Mouse (Mus musculus) lung, embryonic 16.5 days (tissue): Measurements from ENCODE around the gene Rab23. TPM values are rescaled to one million over a fixed set of nuclear protein-coding genes. Genes with fewer than 3 reads are reported as not detected.

Source experiments
- ATAC-seq: fragments of 200-750 bp; cut with Nextera tagmentation; 2 replicates; pipeline ENCODE4 v1.8.0; 2017; ENCODE audit warnings: low read depth, mild to moderate bottlenecking, moderate library complexity
- H3K27ac ChIP-seq: fragments of 300-500 bp; sonication (generic); 2 replicates; pipeline ENCODE4 v1.5.1; 2014; ENCODE audit warnings: mild to moderate bottlenecking, control low read depth, low read length
- H3K27me3 ChIP-seq: fragments of 300-500 bp; sonication (generic); 2 replicates; pipeline ENCODE4 v1.6.1; 2014; ENCODE audit warnings: low read depth, low read length, mixed read lengths; ENCODE audit not compliant: control insufficient read depth, insufficient read depth
- H3K36me3 ChIP-seq: fragments of 300-500 bp; sonication (generic); 2 replicates; pipeline ENCODE4 v1.6.1; 2014; ENCODE audit warnings: low read length; ENCODE audit not compliant: control insufficient read depth, insufficient read depth
- H3K4me1 ChIP-seq: fragments of 300-500 bp; sonication (generic); replicated peaks from 2 replicates; pipeline ENCODE4 v1.6.1; 2014; ENCODE audit warnings: low read length, mixed read lengths; ENCODE audit not compliant: control insufficient read depth, insufficient read depth
- H3K4me2 ChIP-seq: fragments of 300-500 bp; sonication (generic); 2 replicates; pipeline ENCODE4 v1.6.1; 2014; ENCODE audit warnings: low read depth, low read length, control low read depth
- H3K4me3 ChIP-seq: fragments of 300-500 bp; sonication (generic); 2 replicates; pipeline ENCODE4 v1.5.1; 2014; ENCODE audit warnings: mild to moderate bottlenecking, low read length, control low read depth
- H3K9ac ChIP-seq: fragments of 300-500 bp; sonication (generic); 2 replicates; pipeline ENCODE4 v1.6.1; 2014; ENCODE audit warnings: low read length, control low read depth
- H3K9me3 ChIP-seq: fragments of 300-500 bp; sonication (generic); 2 replicates; pipeline ENCODE4 v1.6.1; 2016; ENCODE audit warnings: low read length; ENCODE audit not compliant: control insufficient read depth
- WGBS: fragments of 180-500 bp; shearing (Covaris S2); extraction: QIAGEN DNeasy Blood & Tissue Kit; methylation state at CpG from one replicate; pipeline ENCODE4 v1.1.7; 2014; 5-methylcytosine and 5-hydroxymethylcytosine counted together
- polyA plus RNA-seq: library from polyadenylated mRNA; unstranded; fragments of >200 nt; fragmentation: Nextera tagmentation; extraction: Ambion mirVana; gene quantifications from 2 replicates; pipeline ENCODE4 v1.2.1, GENCODE M21; 2015

The Rab23 gene
- polyA plus RNA-seq, 1 experiment from 2014 or later: 24.9 TPM

DNA sequence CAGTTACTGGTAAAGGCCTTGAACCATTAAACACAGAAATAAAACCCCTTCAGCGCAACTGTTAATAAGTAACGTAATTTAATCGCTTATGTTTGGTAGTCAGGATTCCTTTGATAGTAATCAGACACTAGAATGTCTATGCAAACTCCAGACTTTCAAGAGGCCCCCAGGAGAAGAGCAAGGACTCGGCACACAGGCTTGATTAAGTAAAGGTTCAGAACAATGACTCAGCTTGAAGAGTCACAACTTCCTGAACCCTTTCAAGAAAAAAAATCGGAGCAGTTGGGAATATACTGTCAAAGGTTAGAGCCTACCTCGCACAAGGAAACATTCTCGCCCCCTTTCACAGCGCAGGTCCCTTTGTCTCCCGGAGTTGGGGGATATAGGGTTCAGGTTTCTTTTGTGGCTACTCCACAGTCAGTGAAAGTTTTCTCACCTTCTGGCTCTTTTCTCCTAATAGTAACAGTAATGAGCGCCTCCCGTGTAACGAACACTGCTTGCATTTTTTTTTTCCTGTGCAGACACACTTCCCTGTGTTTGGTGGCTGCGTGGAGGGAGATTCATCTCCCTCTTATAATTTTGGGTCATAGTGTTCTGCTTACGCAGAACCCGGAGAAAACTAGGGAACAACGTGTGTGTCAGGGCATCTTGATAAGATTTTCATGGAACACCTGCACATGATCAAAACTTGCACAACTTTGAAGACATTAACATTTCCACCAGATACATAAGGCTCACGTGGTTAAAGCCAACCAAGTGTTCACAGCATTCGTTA lies 36.8 kb downstream of the Rab23 start:
- no peak overlapping the region for H3K27ac ChIP-seq
- 18% methylated on average over 18 of the region's 18 CpGs for WGBS
- ATAC-seq: no peak

DNA sequence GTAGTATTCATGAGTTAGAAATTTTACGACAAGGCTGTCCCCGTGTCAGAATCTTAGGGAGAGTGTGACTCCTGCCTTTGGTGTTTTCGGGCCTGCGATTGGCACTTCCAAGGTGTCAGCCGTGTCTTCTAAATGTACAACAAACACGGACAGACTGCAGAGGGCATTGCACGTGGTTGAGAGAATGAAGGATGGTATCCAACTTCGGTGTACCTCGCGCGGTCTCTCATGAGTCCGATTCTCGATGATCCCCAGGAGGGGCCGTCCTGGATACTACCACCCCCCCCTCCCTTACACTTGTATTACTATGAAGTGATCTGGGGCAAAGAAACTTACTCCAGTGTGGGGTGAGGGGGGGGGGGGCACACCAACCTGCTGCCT lies 37.3 kb downstream of the Rab23 start:
- H3K36me3 ChIP-seq: no peaks in the 10 kb centered on the region
- peak overlapping the region; percentile 79 for H3K4me3 ChIP-seq
- H3K4me1 ChIP-seq: peaks cover 17% of the 10 kb centered on the region
- peak overlapping the region; percentile 94 for H3K4me2 ChIP-seq
- peak; percentile 16 for ATAC-seq
- no peak overlapping the region for H3K27ac ChIP-seq
- 2% methylated on average over 14 of the region's 14 CpGs for WGBS
- H3K27me3 ChIP-seq: no peaks in the 10 kb centered on the region
- H3K9ac ChIP-seq: peak overlapping the region; percentile 82
- no peaks in the 10 kb centered on the region for H3K9me3 ChIP-seq

More for the DNA sequence above, 36.8 kb downstream of the Rab23 start:
- peak overlapping the region; percentile 82 for H3K9ac ChIP-seq
- peaks cover 17% of the 10 kb centered on the region for H3K4me1 ChIP-seq
- peak overlapping the region; percentile 79 for H3K4me3 ChIP-seq
- H3K27me3 ChIP-seq: no peaks in the 10 kb centered on the region
- H3K9me3 ChIP-seq: no peaks in the 10 kb centered on the region
- no peaks in the 10 kb centered on the region for H3K36me3 ChIP-seq
- H3K4me2 ChIP-seq: peak overlapping the region; percentile 94

DNA sequence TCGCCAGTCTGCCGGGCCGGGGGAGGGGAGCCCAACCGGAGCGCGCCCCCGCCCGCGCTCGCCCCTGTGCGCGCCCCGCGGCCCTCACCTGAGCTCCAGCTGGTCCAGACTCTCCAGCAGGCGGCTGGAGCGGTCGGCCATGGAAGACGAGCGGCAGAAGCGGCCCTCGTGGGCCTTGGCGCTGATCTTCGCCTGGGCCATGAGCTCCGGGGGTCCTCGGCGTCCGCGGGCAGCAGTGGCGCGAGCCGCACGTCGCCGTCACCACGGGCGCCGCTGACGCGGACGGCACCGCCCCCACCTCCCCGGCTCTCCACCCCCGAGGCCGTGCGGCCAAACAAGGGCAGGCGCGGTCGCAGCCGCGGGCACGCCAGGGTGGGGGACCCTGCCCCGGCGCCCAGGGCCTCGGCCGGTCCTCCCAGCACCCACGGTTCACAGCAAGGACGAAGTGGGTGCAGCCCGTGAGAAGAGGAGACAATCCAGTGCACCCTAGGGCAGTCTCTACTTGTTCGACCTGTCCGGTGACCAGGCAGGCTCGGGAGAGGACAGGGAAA lies 37.9 kb downstream of the Rab23 start, which contains the start of gene Bag2:
Gene Bag2, minus strand, starts transcription at position 305 of the 551 bp plus-strand sequence.
- ATAC-seq: peak; percentile 93
- H3K27ac ChIP-seq: peak within 1 kb of the TSS; percentile 44; the same call in 1 of the 2 replicates
- H3K4me3 ChIP-seq: peak within 1 kb of the TSS; percentile 79
- H3K4me1 ChIP-seq: peaks cover 17% of the 10 kb centered on the region
- H3K27me3 ChIP-seq: no peaks in the 10 kb centered on the region
- H3K4me2 ChIP-seq: peak within 1 kb of the TSS; percentile 94
- WGBS: 0% methylated on average over 50 of the region's 61 CpGs
- no peaks in the 10 kb centered on the region for H3K36me3 ChIP-seq
- H3K9ac ChIP-seq: peak within 1 kb of the TSS; percentile 82
- no peaks in the 10 kb centered on the region for H3K9me3 ChIP-seq

DNA sequence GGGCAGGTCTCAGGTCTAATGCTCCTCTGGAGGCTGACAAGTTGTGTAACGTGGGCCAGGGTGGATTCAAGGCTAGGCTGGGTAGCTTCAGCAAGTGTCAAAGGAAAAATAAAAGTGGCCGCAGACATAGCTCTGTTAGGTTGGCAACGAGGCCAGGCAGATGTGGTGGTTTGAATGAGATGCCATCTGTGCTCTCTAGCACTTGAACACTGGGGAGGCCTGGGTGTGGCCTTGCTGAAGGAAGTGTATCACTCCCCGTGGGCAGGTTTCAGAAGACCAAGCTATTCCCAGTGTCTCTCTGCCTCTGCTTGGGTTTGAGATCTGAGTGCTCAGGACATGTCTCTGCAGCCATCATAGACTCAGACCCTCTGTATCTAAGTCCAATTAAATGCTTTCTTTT lies 38.8 kb downstream of the Rab23 start:
- no peak for ATAC-seq
- H3K27me3 ChIP-seq: no peaks in the 10 kb centered on the region
- H3K4me1 ChIP-seq: peaks cover 17% of the 10 kb centered on the region
- no peaks in the 10 kb centered on the region for H3K9me3 ChIP-seq
- 52% methylated on average over 4 of the region's 4 CpGs for WGBS
- no peak overlapping the region for H3K27ac ChIP-seq
- H3K4me3 ChIP-seq: no peak overlapping the region
- H3K4me2 ChIP-seq: no peak overlapping the region
- H3K9ac ChIP-seq: no peak overlapping the region
- H3K36me3 ChIP-seq: no peaks in the 10 kb centered on the region

DNA sequence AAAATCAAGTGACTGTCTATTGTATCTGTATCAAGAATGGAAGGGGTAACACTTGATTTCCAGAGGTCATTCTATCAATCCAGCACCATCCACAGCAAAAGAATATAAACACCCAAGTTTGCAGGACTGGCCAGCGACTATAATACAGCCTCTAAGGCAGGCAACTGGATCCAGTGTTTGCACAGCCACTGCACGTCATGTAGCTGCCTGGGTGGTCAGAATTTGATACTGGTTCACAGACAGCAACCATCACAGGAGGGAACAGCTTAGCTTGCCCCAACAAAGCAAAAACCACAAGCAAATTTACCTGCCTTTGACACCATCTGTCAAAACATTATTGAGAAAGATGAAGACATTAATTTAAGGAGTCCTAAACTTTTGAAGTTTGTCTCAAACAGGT lies 44.1 kb downstream of the Rab23 start:
- H3K27me3 ChIP-seq: no peaks in the 10 kb centered on the region

DNA sequence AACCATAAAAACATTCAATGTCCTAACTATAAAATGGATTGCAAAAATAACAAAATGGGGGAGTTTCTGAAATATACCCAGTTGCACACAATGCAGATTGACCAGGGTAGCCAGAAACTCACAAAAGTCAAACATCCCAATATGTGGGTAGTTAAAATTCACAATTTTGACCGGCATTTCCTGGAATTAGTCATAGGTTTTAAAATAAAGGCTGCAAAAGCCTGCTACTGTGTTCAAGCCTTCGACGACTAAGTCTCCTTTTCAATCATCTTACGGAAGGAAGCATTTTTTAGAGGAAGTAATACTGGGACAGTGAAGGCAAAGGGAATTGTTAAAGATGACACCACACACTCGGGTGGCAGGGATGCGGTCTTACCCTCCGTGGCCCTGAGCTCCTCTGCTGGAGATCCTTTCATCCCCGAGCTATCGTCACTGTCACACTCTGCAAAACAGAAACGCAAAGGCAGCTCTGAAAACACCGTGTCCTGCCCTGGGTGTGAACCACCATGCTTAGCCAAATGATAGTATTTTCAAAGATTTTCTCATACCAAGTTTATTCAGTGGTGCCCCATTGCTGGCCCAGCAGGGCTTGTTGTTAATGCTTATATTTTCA lies 45.9 kb downstream of the Rab23 start:
- WGBS: 83% methylated on average over 11 of the region's 11 CpGs
- Histone ChIP-seq H3K9ac (no peak overlapping the region), H3K4me2 (no peak overlapping the region), H3K4me3 (no peak overlapping the region), H3K4me1 (no peaks in the 10 kb centered on the region), H3K9me3 (no peaks in the 10 kb centered on the region), H3K36me3 (peaks cover 7% of the 10 kb centered on the region; the same call in 1 of the 2 replicates), H3K27ac (no peak overlapping the region), H3K27me3 (no peaks in the 10 kb centered on the region)
- ATAC-seq: no peak

More for the DNA sequence above, 44.1 kb downstream of the Rab23 start:
- H3K4me2 ChIP-seq: no peak overlapping the region
- H3K36me3 ChIP-seq: 0 out of 2 replicates have a peak, but pooled peaks cover 4% of the 10 kb centered on the region
- no peaks in the 10 kb centered on the region for H3K9me3 ChIP-seq
- no peak overlapping the region for H3K4me3 ChIP-seq
- no peak overlapping the region for H3K9ac ChIP-seq
- no peaks in the 10 kb centered on the region for H3K4me1 ChIP-seq
- no peak overlapping the region for H3K27ac ChIP-seq
- ATAC-seq: no peak
- 49% methylated on average over 2 of the region's 2 CpGs for WGBS

DNA sequence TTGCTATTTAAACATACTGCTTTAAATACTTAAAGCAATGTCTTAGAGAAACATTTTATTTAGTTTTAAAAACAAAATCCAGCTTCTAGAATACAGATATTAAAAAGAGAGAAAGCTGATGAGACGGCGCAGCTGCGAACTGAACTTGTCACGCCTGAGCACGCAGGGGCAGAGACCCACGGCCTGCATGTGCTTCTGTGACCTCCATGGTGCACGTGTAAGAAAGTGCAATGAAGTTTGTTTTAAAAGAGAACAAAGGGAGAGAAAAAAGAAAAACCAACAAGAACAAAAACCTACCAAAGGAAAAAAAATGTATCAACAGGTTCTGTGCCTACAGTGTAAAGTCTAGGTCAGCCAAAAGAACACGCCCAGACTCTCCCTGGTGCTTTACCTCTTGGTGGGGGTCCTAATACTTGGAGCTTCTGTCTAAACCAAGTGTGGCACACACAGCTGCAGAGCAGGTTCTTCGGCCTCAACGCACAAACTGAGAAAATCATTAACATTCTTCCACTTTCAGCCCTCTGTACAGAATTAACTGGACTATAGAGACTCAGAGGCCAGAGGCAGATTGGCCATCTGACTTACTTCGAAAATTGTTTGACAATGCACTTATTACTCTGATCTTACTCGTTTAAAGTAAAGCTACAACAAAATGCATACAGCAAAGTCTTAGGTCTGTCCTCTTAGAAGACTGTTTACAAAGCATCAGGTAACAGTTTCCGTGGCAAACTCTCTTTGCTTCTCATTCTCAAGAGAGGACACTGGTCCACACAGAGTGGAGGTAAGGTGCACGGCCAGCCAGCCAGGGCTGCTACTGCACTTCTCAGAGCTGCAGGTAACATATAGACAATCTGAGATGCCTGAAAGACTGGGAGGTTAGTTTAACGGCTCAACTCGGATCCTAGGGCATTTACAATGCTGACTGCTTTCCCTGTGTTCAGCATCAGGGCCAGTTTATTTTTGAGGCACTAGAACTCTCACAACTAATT lies 47.1 kb downstream of the Rab23 start:
- no peak overlapping the region for H3K4me2 ChIP-seq
- H3K36me3 ChIP-seq: peaks cover 7% of the 10 kb centered on the region; the same call in 1 of the 2 replicates
- 58% methylated on average over 16 of the region's 16 CpGs for WGBS
- peak; percentile 36; the same call in 1 of the 2 replicates for ATAC-seq
- H3K27ac ChIP-seq: no peak overlapping the region; the same call in 1 of the 2 replicates
- no peaks in the 10 kb centered on the region for H3K27me3 ChIP-seq
- H3K4me3 ChIP-seq: no peak overlapping the region
- H3K9ac ChIP-seq: no peak overlapping the region
- H3K4me1 ChIP-seq: no peaks in the 10 kb centered on the region
- no peaks in the 10 kb centered on the region for H3K9me3 ChIP-seq

DNA sequence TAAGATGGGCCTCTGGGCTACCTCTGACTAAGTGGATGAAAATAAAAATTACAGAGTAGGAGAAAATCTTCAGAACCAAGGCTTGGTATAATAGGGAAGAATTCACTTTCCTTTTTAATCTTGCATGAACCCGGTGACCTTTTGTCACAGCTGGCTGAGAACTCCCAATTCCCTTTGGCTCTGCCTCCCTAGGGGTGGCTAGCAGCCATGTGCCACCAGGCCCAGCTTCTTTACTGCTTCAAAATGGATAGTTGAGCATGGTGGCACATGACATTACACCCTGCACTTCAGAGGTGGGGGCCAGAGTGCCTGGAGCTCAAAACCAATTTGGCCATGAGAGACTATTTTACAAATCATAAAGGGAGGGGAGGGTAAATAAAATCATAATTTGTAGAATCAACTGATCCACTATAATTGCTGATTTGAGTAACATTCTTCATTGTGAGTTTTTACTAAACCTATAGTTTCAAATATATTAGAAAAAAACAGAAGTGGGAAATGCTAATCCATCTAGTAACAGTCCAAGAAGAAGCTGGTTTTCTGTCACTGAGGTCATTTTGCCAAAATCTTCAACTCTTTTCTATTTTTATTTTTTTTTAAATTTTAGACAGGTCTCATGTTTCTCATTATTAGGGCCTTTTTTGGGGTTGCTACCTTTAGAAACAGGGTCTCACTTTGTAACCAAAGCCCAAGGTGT lies 48.6 kb downstream of the Rab23 start:
- no peak for ATAC-seq
- H3K9me3 ChIP-seq: no peaks in the 10 kb centered on the region
- 87% methylated on average over 1 of the region's 1 CpGs for WGBS

More for the DNA sequence above, 48.6 kb downstream of the Rab23 start:
- no peaks in the 10 kb centered on the region for H3K4me1 ChIP-seq
- no peaks in the 10 kb centered on the region for H3K27me3 ChIP-seq
- H3K4me3 ChIP-seq: no peak overlapping the region
- H3K27ac ChIP-seq: no peak overlapping the region
- H3K9ac ChIP-seq: no peak overlapping the region
- H3K36me3 ChIP-seq: peaks cover 7% of the 10 kb centered on the region; the same call in 1 of the 2 replicates
- H3K4me2 ChIP-seq: no peak overlapping the region
